Mouse (Mus musculus) left cerebral cortex, postnatal 10 days (tissue): ENCODE measurements around the gene Blmh. TPM values are rescaled to one million over a fixed set of nuclear protein-coding genes. Genes with fewer than 3 reads are reported as not detected.

Source experiments
- DNase-seq, 2 experiments: peaks; one replicate each; pipeline ENCODE4 v3.0.0; 2021 to 2022; ENCODE audit warnings: low spot score in 2 of 2, mixed read lengths in 1 of 2; ENCODE audit errors: extremely low spot score in 1 of 2
- intact Hi-C: fragments of 180-260 bp; cut with DNase I; formaldehyde crosslinking; loops from one replicate; pipeline ENCODE4 v1.15.1; 2025
- total RNA-seq, 2 experiments: library from RNA; stranded (reverse); gene quantifications; 2 replicates each; pipeline ENCODE4 v1.2.3; 2021

Gene Blmh
- total RNA-seq, 2 experiments from 2014 or later = 89.0 to 90.1 TPM

DNA sequence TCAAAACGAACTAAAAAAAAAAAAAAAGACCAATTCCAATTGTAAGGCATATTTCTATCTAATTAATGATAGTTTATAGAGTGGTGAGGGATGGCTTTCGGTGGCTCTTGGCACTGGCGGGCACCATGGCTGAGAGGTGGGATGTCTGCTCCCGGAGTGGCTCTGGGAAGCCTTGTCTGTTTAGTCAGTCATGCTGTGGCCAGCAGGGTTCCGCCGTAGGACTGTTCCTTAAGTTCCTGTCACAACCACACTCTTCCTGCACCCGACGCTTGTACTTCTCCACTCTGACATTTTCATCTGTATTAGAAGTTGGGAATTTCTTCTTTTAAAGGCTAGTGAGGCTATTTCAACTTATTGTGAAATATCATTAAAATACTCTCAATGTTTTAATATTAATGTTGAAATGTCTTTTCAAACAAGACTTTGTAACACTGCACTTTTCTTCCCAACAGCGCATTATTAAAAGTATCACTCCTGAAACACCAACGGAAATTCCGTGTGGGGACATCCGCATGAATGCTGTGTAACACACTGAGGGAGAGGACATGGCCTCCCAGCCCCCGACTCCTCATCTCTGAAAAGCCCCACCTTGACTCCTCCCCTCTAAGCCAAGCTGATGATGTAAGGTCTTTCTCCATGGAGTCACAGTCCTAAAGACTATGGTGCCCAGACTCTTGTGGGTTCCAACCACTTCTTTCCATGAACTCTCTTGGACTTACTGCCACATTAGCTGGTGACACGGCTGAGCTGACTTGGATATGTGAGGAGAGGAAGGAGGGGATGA is 106.7 kb downstream of the Blmh start:
- no peak for DNase-seq
- intact Hi-C loops = no loop called here

Other genes starting within 250 kb of the Blmh start
- gene Trarg1, start 245.0 kb upstream of the Blmh start, total RNA-seq = 1 to 10 TPM in 1 of 2 experiments, under 1 TPM in 1; 0.91 to 1.0 TPM
- 10 to 100 TPM; 45.6 to 46.0 TPM for gene Gosr1, start 161.2 kb upstream of the Blmh start, total RNA-seq
- 10 to 100 TPM; 70.3 to 75.0 TPM for gene Cpd, start 77.8 kb upstream of the Blmh start, total RNA-seq
- gene Tmigd1, start 22.6 kb upstream of the Blmh start, total RNA-seq = not detected
- 1 to 10 TPM in 1 of 2 experiments, under 1 TPM in 1; 0.66 to 1.1 TPM for gene Slc6a4, start 73.8 kb downstream of the Blmh start, total RNA-seq
- 10 to 100 TPM; 15.2 to 15.8 TPM for gene Nsrp1, start 153.6 kb downstream of the Blmh start, total RNA-seq